8 mouse cellular contexts compared by ENCODE assay signal in the genomic region with DNA sequence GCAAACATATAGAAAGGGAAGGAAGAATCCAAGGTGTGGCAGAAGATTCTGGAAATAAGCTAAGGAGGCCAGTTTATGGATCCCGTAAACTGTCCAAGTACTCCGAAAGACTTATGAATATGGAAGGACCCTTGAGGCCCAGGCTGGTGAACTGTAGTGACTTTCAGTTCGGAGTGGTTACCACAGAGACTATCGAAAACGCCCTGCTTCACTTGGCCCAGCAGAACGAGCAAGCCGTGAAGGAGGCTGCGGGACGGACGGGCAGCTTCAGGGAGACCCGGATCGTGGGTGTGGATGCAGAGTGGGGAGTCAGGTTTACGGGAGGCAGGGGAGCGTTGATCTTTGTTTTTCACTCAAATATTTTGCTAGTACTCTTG. TPM values are rescaled to one million over a fixed set of nuclear protein-coding genes. Genes with fewer than 3 reads are reported as not detected.
DNase-seq lines count a peak whose midpoint lies in the region; ATAC-seq and TF ChIP-seq lines count a peak whose summit lies in the region.

No protein-coding gene starts in this region.

- H3K4me3 ChIP-seq in heart, postnatal 0 days (ENCODE audit: low read depth, low read length): peak overlapping the region; percentile 74
- H3K4me3 ChIP-seq in bone marrow macrophage, adult 2 months (ENCODE audit: insufficient read depth, low read length): peak overlapping the region; percentile 95
- H3K4me3 ChIP-seq in hindbrain, embryonic 14.5 days (replicated peaks; ENCODE audit: low read length): peak overlapping the region; percentile 59
- H3K4me3 ChIP-seq in midbrain, embryonic 14.5 days (replicated peaks; ENCODE audit: low read depth, low read length): peak overlapping the region; percentile 78

- ATAC-seq in heart, postnatal 0 days (ENCODE audit: insufficient read depth, low read depth): no peak; the same call in 1 of the 2 replicates
- peak; percentile 32; the same call in 1 of the 2 replicates for ATAC-seq in hindbrain, embryonic 14.5 days (ENCODE audit: low FRiP score)
- ATAC-seq in midbrain, embryonic 14.5 days (ENCODE audit: low FRiP score, low TSS enrichment): peak; percentile 6; the same call in 1 of the 2 replicates

- no peak for DNase-seq in heart, postnatal 0 days (ENCODE audit: low spot score)
- DNase-seq in heart, postnatal 14 days: no peak
- no peak for DNase-seq in hindbrain, embryonic 14.5 days (ENCODE audit: low spot score)
- no peak for DNase-seq in midbrain, embryonic 14.5 days
- DNase-seq in left cerebral cortex, adult 11 months (ENCODE audit: low spot score): no peak
- DNase-seq in urinary bladder, adult 18-20 months (ENCODE audit: low spot score in 2 of 2): no peak
- no peak for DNase-seq in layer of hippocampus, postnatal 36 days

- H3K9ac ChIP-seq in heart, postnatal 0 days (replicated peaks; ENCODE audit: low read depth, low read length): 0 out of 2 replicates have a peak overlapping the region, but pooled peaks have one; percentile 68
- H3K9ac ChIP-seq in hindbrain, embryonic 14.5 days: no peak overlapping the region
- no peak overlapping the region for H3K9ac ChIP-seq in midbrain, embryonic 14.5 days (replicated peaks; ENCODE audit: low read length)

- H3K9me3 ChIP-seq in heart, postnatal 0 days (replicated peaks; ENCODE audit: control insufficient read depth, low read length): no peaks in the 10 kb centered on the region
- H3K9me3 ChIP-seq in hindbrain, embryonic 14.5 days (ENCODE audit: control insufficient read depth, low read length): no peaks in the 10 kb centered on the region
- H3K9me3 ChIP-seq in midbrain, embryonic 14.5 days (ENCODE audit: control insufficient read depth, low read length): no peaks in the 10 kb centered on the region

- no peak for TF ChIP-seq POLR2A in bone marrow macrophage, adult 2 months (IDR thresholded peaks at IDR 0.05; ENCODE audit: borderline replicate concordance, low read depth, low read length)

- no peaks in the 10 kb centered on the region for H3K36me3 ChIP-seq in heart, postnatal 0 days (replicated peaks; ENCODE audit: control insufficient read depth, insufficient read depth, low read length)
- H3K36me3 ChIP-seq in hindbrain, embryonic 14.5 days (replicated peaks; ENCODE audit: control insufficient read depth, insufficient read depth): no peaks in the 10 kb centered on the region
- no peaks in the 10 kb centered on the region for H3K36me3 ChIP-seq in midbrain, embryonic 14.5 days (ENCODE audit: control insufficient read depth, insufficient read depth, low read length)

- no peaks in the 10 kb centered on the region for H3K27me3 ChIP-seq in heart, postnatal 0 days (ENCODE audit: control insufficient read depth, insufficient read depth, low read length)
- H3K27me3 ChIP-seq in hindbrain, embryonic 14.5 days (ENCODE audit: control insufficient read depth, insufficient read depth, low read length): no peaks in the 10 kb centered on the region
- no peaks in the 10 kb centered on the region for H3K27me3 ChIP-seq in midbrain, embryonic 14.5 days (ENCODE audit: control insufficient read depth, insufficient read depth, low read length)

- no peak for TF ChIP-seq CTCF in heart, postnatal 0 days (IDR thresholded peaks at IDR 0.05; ENCODE audit: low read depth)
- no peak for TF ChIP-seq CTCF in bone marrow macrophage, adult 2 months (IDR thresholded peaks at IDR 0.05; ENCODE audit: low read depth, low read length)

- H3K27ac ChIP-seq in heart, postnatal 0 days (ENCODE audit: low read depth): no peak overlapping the region
- H3K27ac ChIP-seq in bone marrow macrophage, adult 2 months (ENCODE audit: insufficient read depth, low read depth, low read length): no peak overlapping the region
- no peak overlapping the region for H3K27ac ChIP-seq in hindbrain, embryonic 14.5 days
- H3K27ac ChIP-seq in midbrain, embryonic 14.5 days (replicated peaks; ENCODE audit: low read depth, low read length): no peak overlapping the region

- intact Hi-C loops in heart, postnatal 14 days (cut with DNase I): no loop called here

- peaks cover 25% of the 10 kb centered on the region for H3K4me1 ChIP-seq in heart, postnatal 0 days (ENCODE audit: control insufficient read depth, insufficient read depth)
- H3K4me1 ChIP-seq in bone marrow macrophage, adult 2 months (ENCODE audit: control insufficient read depth, insufficient read depth, low read length): peaks cover 18% of the 10 kb centered on the region
- H3K4me1 ChIP-seq in hindbrain, embryonic 14.5 days (replicated peaks; ENCODE audit: control insufficient read depth, insufficient read depth, low read length): peaks cover 13% of the 10 kb centered on the region
- peaks cover 22% of the 10 kb centered on the region for H3K4me1 ChIP-seq in midbrain, embryonic 14.5 days (ENCODE audit: control insufficient read depth, insufficient read depth, low read length)

- 57% methylated on average over 14 of the region's 14 CpGs for WGBS in heart, postnatal 0 days
- WGBS in hindbrain, embryonic 14.5 days: 61% methylated on average over 14 of the region's 14 CpGs
- 53% methylated on average over 14 of the region's 14 CpGs for WGBS in midbrain, embryonic 14.5 days

- peak overlapping the region; percentile 68 for H3K4me2 ChIP-seq in heart, postnatal 0 days (ENCODE audit: low read depth, low read length)
- H3K4me2 ChIP-seq in hindbrain, embryonic 14.5 days (replicated peaks): peak overlapping the region; percentile 88
- H3K4me2 ChIP-seq in midbrain, embryonic 14.5 days (ENCODE audit: low read length): peak overlapping the region; percentile 88

- no peak for TF ChIP-seq EP300 in heart, postnatal 0 days (IDR thresholded peaks at IDR 0.05; ENCODE audit: low read depth)

RNA-seq across cellular contexts. Expression of gene Coa3, which starts 0.3 kb away (rescaled TPM):
- total RNA-seq in heart, postnatal 0 days (2014; rRNA removed; ENCODE audit: low replicate concordance): 175 and 216 TPM in 2 replicates
- polyA plus RNA-seq in heart, postnatal 0 days (2015; fragmentation: Nextera tagmentation; extraction: Ambion mirVana): 189 and 206 TPM in 2 replicates
- total RNA-seq in heart, postnatal 14 days (2021): 10 to 100 TPM; 84.0 to 89.7 TPM
- 60.1 and 63.3 TPM in 2 replicates for polyA plus RNA-seq in bone marrow macrophage, adult 2 months (2012; ENCODE audit: insufficient read depth, insufficient read length, missing spikeins)
- polyA plus RNA-seq in hindbrain, embryonic 14.5 days (2014; fragmentation: Nextera tagmentation; extraction: Ambion mirVana): 242 and 256 TPM in 2 replicates
- 221 and 243 TPM in 2 replicates for polyA plus RNA-seq in midbrain, embryonic 14.5 days (2014; fragmentation: Nextera tagmentation; extraction: Ambion mirVana)
- 100 to 1,000 TPM in 1 of 2 experiments, 10 to 100 TPM in 1; 96.7 to 113 TPM for total RNA-seq in layer of hippocampus, postnatal 36 days (2021)

RNA-seq across cellular contexts. Expression of gene Cntd1, which starts 0.4 kb away (rescaled TPM):
- total RNA-seq in heart, postnatal 0 days (2014; rRNA removed; ENCODE audit: low replicate concordance): not detected in 2 replicates
- 0.22 and 0.56 TPM in 2 replicates for polyA plus RNA-seq in heart, postnatal 0 days (2015; fragmentation: Nextera tagmentation; extraction: Ambion mirVana)
- total RNA-seq in heart, postnatal 14 days (2021): under 1 TPM; 0.24 to 0.39 TPM
- polyA plus RNA-seq in bone marrow macrophage, adult 2 months (2012; ENCODE audit: insufficient read depth, insufficient read length, missing spikeins): 1.0 and 1.6 TPM in 2 replicates
- 0.42 and 0.91 TPM in 2 replicates for polyA plus RNA-seq in hindbrain, embryonic 14.5 days (2014; fragmentation: Nextera tagmentation; extraction: Ambion mirVana)
- polyA plus RNA-seq in midbrain, embryonic 14.5 days (2014; fragmentation: Nextera tagmentation; extraction: Ambion mirVana): 0.38 and 0.55 TPM in 2 replicates
- total RNA-seq in layer of hippocampus, postnatal 36 days (2021): under 1 TPM; 0.58 to 0.67 TPM

RNA-seq across cellular contexts. Expression of gene Wnk4, which starts 18.8 kb away (rescaled TPM):
- total RNA-seq in heart, postnatal 0 days (2014; rRNA removed; ENCODE audit: low replicate concordance): 2.0 and 3.2 TPM in 2 replicates
- 3.8 and 4.0 TPM in 2 replicates for polyA plus RNA-seq in heart, postnatal 0 days (2015; fragmentation: Nextera tagmentation; extraction: Ambion mirVana)
- total RNA-seq in heart, postnatal 14 days (2021): 10 to 100 TPM in 1 of 2 experiments, 1 to 10 TPM in 1; 7.0 to 11.7 TPM
- polyA plus RNA-seq in bone marrow macrophage, adult 2 months (2012; ENCODE audit: insufficient read depth, insufficient read length, missing spikeins): not detected in 2 replicates
- 5.3 and 6.0 TPM in 2 replicates for polyA plus RNA-seq in hindbrain, embryonic 14.5 days (2014; fragmentation: Nextera tagmentation; extraction: Ambion mirVana)
- polyA plus RNA-seq in midbrain, embryonic 14.5 days (2014; fragmentation: Nextera tagmentation; extraction: Ambion mirVana): 4.3 and 5.3 TPM in 2 replicates
- total RNA-seq in layer of hippocampus, postnatal 36 days (2021): 1 to 10 TPM; 6.4 to 8.3 TPM

RNA-seq across cellular contexts. Expression of gene Becn1, which starts 22.9 kb away (rescaled TPM):
- 73.0 and 88.2 TPM in 2 replicates for total RNA-seq in heart, postnatal 0 days (2014; rRNA removed; ENCODE audit: low replicate concordance)
- 98.9 and 107 TPM in 2 replicates for polyA plus RNA-seq in heart, postnatal 0 days (2015; fragmentation: Nextera tagmentation; extraction: Ambion mirVana)
- total RNA-seq in heart, postnatal 14 days (2021): 10 to 100 TPM; 90.0 to 96.3 TPM
- 78.3 and 80.1 TPM in 2 replicates for polyA plus RNA-seq in bone marrow macrophage, adult 2 months (2012; ENCODE audit: insufficient read depth, insufficient read length, missing spikeins)
- 172 and 176 TPM in 2 replicates for polyA plus RNA-seq in hindbrain, embryonic 14.5 days (2014; fragmentation: Nextera tagmentation; extraction: Ambion mirVana)
- 148 and 193 TPM in 2 replicates for polyA plus RNA-seq in midbrain, embryonic 14.5 days (2014; fragmentation: Nextera tagmentation; extraction: Ambion mirVana)
- total RNA-seq in layer of hippocampus, postnatal 36 days (2021): 100 to 1,000 TPM; 217 to 238 TPM

RNA-seq across cellular contexts. Expression of gene Vps25, which starts 25.7 kb away (rescaled TPM):
- total RNA-seq in heart, postnatal 0 days (2014; rRNA removed; ENCODE audit: low replicate concordance): 99.2 and 116 TPM in 2 replicates
- polyA plus RNA-seq in heart, postnatal 0 days (2015; fragmentation: Nextera tagmentation; extraction: Ambion mirVana): 125 and 130 TPM in 2 replicates
- total RNA-seq in heart, postnatal 14 days (2021): 10 to 100 TPM; 76.4 to 81.0 TPM
- polyA plus RNA-seq in bone marrow macrophage, adult 2 months (2012; ENCODE audit: insufficient read depth, insufficient read length, missing spikeins): 111 and 114 TPM in 2 replicates
- polyA plus RNA-seq in hindbrain, embryonic 14.5 days (2014; fragmentation: Nextera tagmentation; extraction: Ambion mirVana): 122 and 133 TPM in 2 replicates
- polyA plus RNA-seq in midbrain, embryonic 14.5 days (2014; fragmentation: Nextera tagmentation; extraction: Ambion mirVana): 111 and 134 TPM in 2 replicates
- 10 to 100 TPM; 63.0 to 66.0 TPM for total RNA-seq in layer of hippocampus, postnatal 36 days (2021)
